Mouse (Mus musculus): ENCODE results near the gene Trp53i13. TPM values are rescaled to one million over a fixed set of nuclear protein-coding genes. Genes with fewer than 3 reads are reported as not detected.

The Trp53i13 gene
- total RNA-seq, 4 experiments from 2014 or later: 3.3 to 6.0 (median 3.8) TPM

DNA sequence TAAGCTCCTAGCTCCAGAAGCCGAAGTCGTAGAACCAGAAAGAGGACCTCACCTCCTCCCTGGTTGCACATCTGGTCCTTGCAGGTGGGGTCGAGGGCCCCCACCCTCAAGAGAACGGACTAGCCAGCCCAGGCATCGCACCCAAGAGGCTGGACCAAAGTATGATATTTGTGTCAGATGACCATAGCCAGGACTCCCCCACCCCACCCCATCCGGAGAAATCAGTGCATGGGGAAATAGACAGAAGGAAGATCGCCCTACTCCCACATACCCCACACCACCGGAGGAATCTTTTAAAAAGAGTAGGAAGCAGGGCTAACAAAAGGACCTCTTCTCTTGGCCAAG, 52.7 kb downstream of the Trp53i13 start:
- DNase-seq (ENCODE audit: low spot score in 2 of 2): no peak

DNA sequence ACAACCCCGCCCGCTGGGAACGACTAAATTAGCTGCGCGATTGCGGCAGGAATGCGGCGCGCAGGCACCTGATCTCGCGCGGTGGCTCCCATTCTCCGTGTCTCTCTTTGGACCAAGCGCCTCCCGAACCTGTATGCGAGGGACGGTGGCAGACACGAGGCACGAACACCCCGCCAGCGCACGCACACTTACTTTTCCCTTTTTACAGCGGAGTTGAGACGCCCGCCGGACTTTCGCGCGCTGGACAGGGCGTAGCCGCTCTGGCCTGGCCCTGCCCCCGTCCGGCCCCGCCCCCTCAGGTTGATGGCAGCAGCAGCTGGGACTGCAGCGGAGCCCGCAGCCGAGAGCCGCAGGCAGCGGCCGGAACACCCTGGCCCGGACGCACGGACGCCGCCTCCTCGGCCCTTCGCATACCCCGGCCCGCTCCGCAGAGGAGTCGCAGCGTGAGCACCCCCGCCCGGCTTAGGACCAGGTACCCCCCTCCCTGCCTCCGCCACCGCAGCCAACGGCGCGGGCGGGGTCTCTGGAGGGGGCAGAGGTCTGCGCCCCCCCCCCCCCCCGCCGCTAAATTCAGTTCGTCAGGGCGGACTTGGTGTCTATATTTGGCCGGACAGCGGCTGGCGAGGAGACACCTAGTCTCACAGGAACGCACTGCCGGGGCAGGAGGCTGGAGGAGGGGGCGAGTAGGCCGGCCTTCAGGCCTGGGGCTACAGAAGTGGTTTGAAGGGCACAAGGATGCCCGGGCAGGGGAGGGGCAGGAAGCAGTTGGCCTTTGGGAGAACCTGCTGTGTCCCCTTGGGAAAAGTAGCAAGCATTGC, 53.3 kb downstream of the Trp53i13 start, which contains the start of gene Coro6:
Gene Coro6 (plus strand): TSS at position 129 of the 818 bp plus-strand sequence.
- DNase-seq (ENCODE audit: low spot score in 2 of 2): peak; percentile 70 to 77

DNA sequence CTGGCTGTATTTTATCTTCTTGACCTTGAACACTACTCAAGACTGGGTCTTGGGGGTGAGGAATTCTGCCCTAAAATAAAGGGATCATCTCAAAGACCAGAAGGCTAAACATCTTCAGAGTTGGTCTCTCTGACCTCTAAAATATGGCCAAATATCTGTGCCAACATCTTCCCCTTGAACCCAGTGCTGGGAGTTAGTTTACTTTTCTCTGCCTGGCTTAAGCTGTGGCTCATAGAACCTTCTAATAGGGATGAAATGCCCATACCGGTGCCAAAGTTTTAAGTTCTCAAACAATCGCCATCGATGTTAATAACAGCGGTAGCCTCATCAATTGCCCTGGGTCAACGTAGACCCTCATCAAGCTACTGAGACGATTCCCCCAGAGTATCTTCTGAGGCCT, 53.9 kb downstream of the Trp53i13 start:
- DNase-seq (ENCODE audit: low spot score in 2 of 2): no peak

Other genes with a start within 250 kb of the Trp53i13 start
- 100 to 1,000 TPM; 159 to 184 (median 168) TPM for gene Coro6, start 53.6 kb downstream of the Trp53i13 start, total RNA-seq (2022)
- gene Ankrd13b, start 26.3 kb downstream of the Trp53i13 start, total RNA-seq (2022): 10 to 100 TPM in 3 of 4 experiments, 1 to 10 TPM in 1; 9.1 to 13.7 (median 11.7) TPM
- 10 to 100 TPM; 25.7 to 34.1 (median 29.7) TPM for gene Git1, start 22.4 kb downstream of the Trp53i13 start, total RNA-seq (2022)
- under 1 TPM; 0.10 to 0.92 (median 0.39) TPM for gene Abhd15, start 859 bp downstream of the Trp53i13 start, total RNA-seq (2022)
- not detected for gene Gm10392, start 3.2 kb upstream of the Trp53i13 start, total RNA-seq (2022)
- 10 to 100 TPM; 37.9 to 48.6 (median 40.6) TPM for gene Taok1, start 91.8 kb upstream of the Trp53i13 start, total RNA-seq (2022)
- gene Nufip2, start 170.2 kb upstream of the Trp53i13 start, total RNA-seq (2022): 10 to 100 TPM; 31.0 to 38.3 (median 33.6) TPM
- not detected for gene Cryba1, start 209.3 kb upstream of the Trp53i13 start, total RNA-seq (2022)
- 100 to 1,000 TPM; 309 to 400 (median 330) TPM for gene Myo18a, start 247.3 kb upstream of the Trp53i13 start, total RNA-seq (2022)